Mouse (Mus musculus) CH12.LX (cell line): ENCODE results near the gene Olfr1368. TPM values are rescaled to one million over a fixed set of nuclear protein-coding genes. Genes with fewer than 3 reads are reported as not detected.
"Not testable (repeated sequence)": the region's sequence is repeated elsewhere in the genome, so short reads cannot be mapped to it uniquely, and the experiment has no call there.

Experiments
- DNase-seq: peaks from one replicate; pipeline ENCODE4 v3.0.0-alpha.2; 2013; ENCODE audit errors: extremely low read depth
- H3K27ac ChIP-seq: 2 replicates; pipeline ENCODE4 v1.5.1; 2012; ENCODE audit warnings: low read depth, mild to moderate bottlenecking, control low read depth, moderate library complexity; ENCODE audit not compliant: insufficient read depth
- H3K27me3 ChIP-seq: replicated peaks from 2 replicates; pipeline ENCODE3; 2012; ENCODE audit warnings: inconsistent platforms
- H3K36me3 ChIP-seq, 2 experiments: replicated peaks in 1 of 2; 2 replicates each; pipeline versions ENCODE3 to v1.6.1; 2012; ENCODE audit warnings: inconsistent platforms in 1 of 2, low read length in 1 of 2, mild to moderate bottlenecking in 1 of 2, mixed read lengths in 1 of 2, moderate library complexity in 1 of 2; ENCODE audit not compliant: control insufficient read depth in 1 of 2, insufficient read depth in 1 of 2
- H3K4me1 ChIP-seq, 2 experiments: 2 replicates each; pipeline ENCODE4 v1.6.1; 2012; ENCODE audit warnings: inconsistent platforms in 1 of 2, moderate library complexity in 1 of 2; ENCODE audit not compliant: insufficient read depth in 2 of 2, control insufficient read depth in 1 of 2
- H3K4me2 ChIP-seq: 2 replicates; pipeline ENCODE4 v1.6.1; 2012; ENCODE audit warnings: low read depth, mild to moderate bottlenecking, control low read depth; ENCODE audit not compliant: poor library complexity, insufficient read depth, severe bottlenecking
- H3K4me3 ChIP-seq, 3 experiments: fragments of 150-350 bp in 1 of 3; sonication (generic) in 1 of 3; replicated peaks in 1 of 3; 2 replicates each; pipeline versions ENCODE3 to v1.5.1; 2011 to 2012; ENCODE audit warnings: low read depth in 2 of 3, low read length in 2 of 3, mild to moderate bottlenecking in 2 of 3, moderate library complexity in 2 of 3, control low read depth in 1 of 3, improper control_type of control experiment in 1 of 3, inconsistent platforms in 1 of 3, mixed read lengths in 1 of 3; ENCODE audit not compliant: poor library complexity in 1 of 3
- H3K79me2 ChIP-seq: replicated peaks from 2 replicates; pipeline ENCODE4 v1.6.1; 2012; ENCODE audit warnings: mild to moderate bottlenecking, moderate library complexity; ENCODE audit not compliant: control insufficient read depth, poor library complexity, insufficient read depth, severe bottlenecking; ENCODE audit errors: extremely low read depth
- H3K9ac ChIP-seq: 2 replicates; pipeline ENCODE4 v1.6.1; 2012; ENCODE audit warnings: low read depth, mild to moderate bottlenecking, control low read depth, moderate library complexity; ENCODE audit not compliant: insufficient read depth
- H3K9me3 ChIP-seq: replicated peaks from 2 replicates; pipeline ENCODE3; 2012; ENCODE audit warnings: low read length, inconsistent platforms, mixed read lengths
- CHD1 ChIP-seq: IDR thresholded peaks from 2 replicates; pipeline ENCODE4 v1.6.1; 2012; ENCODE audit warnings: low read depth, low read length, improper control_type of control experiment, inconsistent platforms
- EP300 ChIP-seq: IDR thresholded peaks from 2 replicates; pipeline ENCODE4 v1.6.1; 2011; ENCODE audit warnings: low read length, improper control_type of control experiment
- ETS1 ChIP-seq: conservative IDR thresholded peaks from 2 replicates; pipeline ENCODE4 v1.6.1; 2012; ENCODE audit warnings: low read depth, mild to moderate bottlenecking, inconsistent platforms, low read length, improper control_type of control experiment, moderate library complexity
- GABPA ChIP-seq: IDR thresholded peaks from 2 replicates; pipeline ENCODE4 v1.6.1; 2012; ENCODE audit warnings: low read depth, low read length, improper control_type of control experiment, inconsistent platforms; ENCODE audit not compliant: insufficient replicate concordance
- HCFC1 ChIP-seq: IDR thresholded peaks from 2 replicates; pipeline ENCODE4 v1.6.1; 2012; ENCODE audit warnings: low read depth, mild to moderate bottlenecking, inconsistent platforms, low read length, improper control_type of control experiment
- JUN ChIP-seq: IDR thresholded peaks from 2 replicates; pipeline ENCODE4 v1.6.1; 2011; ENCODE audit warnings: low read depth, mild to moderate bottlenecking, low read length, improper control_type of control experiment, moderate library complexity; ENCODE audit not compliant: insufficient read depth
- JUND ChIP-seq: conservative IDR thresholded peaks from 2 replicates; pipeline ENCODE4 v1.6.1; 2011; ENCODE audit warnings: low read depth, low read length, improper control_type of control experiment
- KAT2A ChIP-seq: IDR thresholded peaks from 2 replicates; pipeline ENCODE4 v1.6.1; 2012; ENCODE audit warnings: low read length, improper control_type of control experiment, inconsistent platforms; ENCODE audit not compliant: insufficient replicate concordance
- MAZ ChIP-seq: IDR thresholded peaks from 2 replicates; pipeline ENCODE4 v1.6.1; 2012; ENCODE audit warnings: low read depth, mild to moderate bottlenecking, inconsistent platforms, low read length, improper control_type of control experiment, moderate library complexity
- MYC ChIP-seq: IDR thresholded peaks from 2 replicates; pipeline ENCODE4 v1.6.1; 2011; ENCODE audit warnings: low read depth, mild to moderate bottlenecking, improper control_type of control experiment, low read length
- NRF1 ChIP-seq: IDR thresholded peaks from 2 replicates; pipeline ENCODE4 v1.6.1; 2014; ENCODE audit warnings: low read depth, mild to moderate bottlenecking, inconsistent platforms, low read length, improper control_type of control experiment, moderate library complexity
- PAX5 ChIP-seq: IDR thresholded peaks from 2 replicates; pipeline ENCODE4 v1.6.1; 2012; ENCODE audit warnings: low read length, inconsistent platforms, mixed read lengths
- POLR2A ChIP-seq: IDR thresholded peaks from 2 replicates; pipeline ENCODE4 v1.6.1; 2011; ENCODE audit warnings: low read depth, mild to moderate bottlenecking, improper control_type of control experiment, low read length
- POLR2AphosphoS2 ChIP-seq: IDR thresholded peaks from 2 replicates; pipeline ENCODE4 v1.6.1; 2011; ENCODE audit warnings: low read depth, low read length, improper control_type of control experiment
- RAD21 ChIP-seq: IDR thresholded peaks from 2 replicates; pipeline ENCODE4 v1.6.1; 2011; ENCODE audit warnings: low read depth, mild to moderate bottlenecking, low read length, improper control_type of control experiment, moderate library complexity
- RCOR1 ChIP-seq: conservative IDR thresholded peaks from 2 replicates; pipeline ENCODE4 v1.6.1; 2012; ENCODE audit warnings: low read depth, mild to moderate bottlenecking, inconsistent platforms, low read length, improper control_type of control experiment
- SIN3A ChIP-seq: IDR thresholded peaks from 2 replicates; pipeline ENCODE4 v1.6.1; 2012; ENCODE audit warnings: low read length, improper control_type of control experiment, inconsistent platforms
- SMC3 ChIP-seq: IDR thresholded peaks from 2 replicates; pipeline ENCODE4 v1.6.1; 2011; ENCODE audit warnings: low read depth, low read length, improper control_type of control experiment
- USF2 ChIP-seq: conservative IDR thresholded peaks from 2 replicates; pipeline ENCODE4 v1.6.1; 2011; ENCODE audit warnings: low read depth, low read length, improper control_type of control experiment
- ZC3H11A ChIP-seq: IDR thresholded peaks from 2 replicates; pipeline ENCODE4 v1.6.1; 2012; ENCODE audit warnings: low read depth, mild to moderate bottlenecking, inconsistent platforms, low read length, improper control_type of control experiment
- ZKSCAN1 ChIP-seq: IDR thresholded peaks from 2 replicates; pipeline ENCODE4 v1.6.1; 2012; ENCODE audit warnings: low read depth, inconsistent platforms, low read length, improper control_type of control experiment, borderline replicate concordance
- ZNF384 ChIP-seq: IDR thresholded peaks from 2 replicates; pipeline ENCODE4 v1.6.1; 2012; ENCODE audit warnings: low read depth, low read length, improper control_type of control experiment, inconsistent platforms
- dilution Hi-C: fragments of 300-500 bp; cut with MboI; formaldehyde crosslinking; loops from 2 replicates; pipeline ENCODE4 v1.14.3; 2020; ENCODE audit warnings: low sequenced_read_pairs; ENCODE audit not compliant: extremely low pct_unique_long_range_greater_than_20kb, extremely low pct_ligation_motif_present
- in situ Hi-C: fragments of 300-500 bp; cut with MboI; formaldehyde crosslinking; loops from 3 replicates; pipeline ENCODE4 v1.14.3; 2019; ENCODE audit warnings: low sequenced_read_pairs, low pct_ligation_motif_present, low pct_unique_long_range_greater_than_20kb, mixed read lengths
- polyA plus RNA-seq: library from polyadenylated mRNA; unstranded; fragments of >175 nt; gene quantifications from 2 replicates; pipeline ENCODE4 v1.2.1, GENCODE M21; 2012; ENCODE audit warnings: low read depth; ENCODE audit not compliant: insufficient read length
- total RNA-seq, 2 experiments: library from RNA; depleted of rRNA; stranded (reverse); fragments of 300-350 nt in 1 of 2; fragments of >200 nt in 1 of 2; gene quantifications; 2 replicates each; pipeline ENCODE4 v1.2.3; 2012 to 2014

Gene Olfr1368
- total and polyA plus RNA-seq, 3 experiments, result not detected

GRCm38 (mm10) chr13:21114121-21114520 lies 31.5 kb downstream of the Olfr1368 start:
- Histone ChIP-seq H3K9ac (no peak overlapping the region), H3K27ac (no peak overlapping the region), H3K4me1 (no peaks in the 10 kb centered on the region), H3K4me3 (no peak overlapping the region), H3K79me2 (no peaks in the 10 kb centered on the region), H3K4me2 (no peak overlapping the region), H3K9me3 (no peaks in the 10 kb centered on the region), H3K36me3 (no peaks in the 10 kb centered on the region), H3K27me3 (no peaks in the 10 kb centered on the region)
- in situ Hi-C loops, result no loop called here
- no peak for TF ChIP-seq HCFC1
- TF ChIP-seq POLR2A, result no peak
- TF ChIP-seq RAD21, result no peak
- no peak for TF ChIP-seq ZNF384
- no peak for TF ChIP-seq JUND
- TF ChIP-seq KAT2A, result no peak
- no peak for TF ChIP-seq RCOR1
- TF ChIP-seq JUN, result no peak
- TF ChIP-seq ZKSCAN1, result no peak
- no peak for DNase-seq
- dilution Hi-C loops, result no loop called here

GRCm38 (mm10) chr13:21111183-21111582 lies 34.5 kb downstream of the Olfr1368 start, which contains the start of gene Olfr1369-ps1:
TSS of gene Olfr1369-ps1 (plus strand) at chr13:21111483.
- H3K27me3 ChIP-seq, H3K4me3 ChIP-seq, H3K4me2 ChIP-seq, H3K9me3 ChIP-seq, DNase-seq, dilution Hi-C loops, H3K9ac ChIP-seq, H3K36me3 ChIP-seq, H3K4me1 ChIP-seq, H3K27ac ChIP-seq, H3K79me2 ChIP-seq, in situ Hi-C loops: not testable (repeated sequence)

GRCm38 (mm10) chr13:21110441-21110840 lies 35.2 kb downstream of the Olfr1368 start:
- in situ Hi-C loops, result no loop called here
- no peak for TF ChIP-seq POLR2AphosphoS2
- TF ChIP-seq CHD1, result no peak
- TF ChIP-seq RCOR1, result no peak
- no peak for TF ChIP-seq NRF1
- no peak for TF ChIP-seq MYC
- no peak for TF ChIP-seq PAX5
- TF ChIP-seq POLR2A, result no peak
- TF ChIP-seq EP300, result no peak
- TF ChIP-seq SIN3A, result no peak
- no peak for TF ChIP-seq MAZ
- no peak for TF ChIP-seq GABPA
- no peak for TF ChIP-seq USF2
- TF ChIP-seq KAT2A, result no peak
- TF ChIP-seq SMC3, result no peak
- TF ChIP-seq ZNF384, result no peak
- no peak for TF ChIP-seq ZC3H11A
- no peak for TF ChIP-seq ETS1
- no peak overlapping the region for H3K27ac ChIP-seq
- no peaks in the 10 kb centered on the region for H3K4me1 ChIP-seq
- no peaks in the 10 kb centered on the region for H3K27me3 ChIP-seq
- H3K36me3 ChIP-seq, result no peaks in the 10 kb centered on the region
- no peaks in the 10 kb centered on the region for H3K9me3 ChIP-seq
- no peaks in the 10 kb centered on the region for H3K79me2 ChIP-seq
- no peak overlapping the region for H3K4me2 ChIP-seq
- dilution Hi-C loops, result no loop called here
- no peak for DNase-seq
- no peak overlapping the region for H3K9ac ChIP-seq
- no peak overlapping the region for H3K4me3 ChIP-seq
